Mouse (Mus musculus) MEL (cell line): ENCODE data around the gene Peli1. TPM values are rescaled to one million over a fixed set of nuclear protein-coding genes. Genes with fewer than 3 reads are reported as not detected.

Source experiments
- DNase-seq: peaks from one replicate; pipeline ENCODE4 v3.0.0; 2011; ENCODE audit warnings: low read depth, low spot score
- H3K27ac ChIP-seq: 2 replicates; pipeline ENCODE4 v1.5.1; 2012; ENCODE audit warnings: low read depth, mild to moderate bottlenecking, control low read depth, low read length, moderate library complexity; ENCODE audit not compliant: control insufficient read depth
- H3K27me3 ChIP-seq, 2 experiments: fragments of 150-350 bp in 1 of 2; sonication (generic) in 1 of 2; 2 replicates each; pipeline ENCODE4 v1.6.1; 2012; ENCODE audit warnings: low read length in 2 of 2, mild to moderate bottlenecking in 2 of 2, improper control_type of control experiment in 1 of 2, moderate library complexity in 1 of 2; ENCODE audit not compliant: insufficient read depth in 2 of 2, control insufficient read depth in 1 of 2
- H3K36me3 ChIP-seq, 2 experiments: 2 replicates each; pipeline ENCODE4 v1.6.1; 2012 to 2014; ENCODE audit warnings: low read length in 2 of 2, improper control_type of control experiment in 1 of 2, inconsistent platforms in 1 of 2, mild to moderate bottlenecking in 1 of 2; ENCODE audit not compliant: insufficient read depth in 2 of 2, control insufficient read depth in 1 of 2
- H3K4me1 ChIP-seq, 2 experiments: fragments of 150-350 bp in 1 of 2; sonication (generic) in 1 of 2; 2 replicates each; pipeline ENCODE4 v1.6.1; 2012; ENCODE audit warnings: low read length in 2 of 2, improper control_type of control experiment in 1 of 2, mild to moderate bottlenecking in 1 of 2; ENCODE audit not compliant: insufficient read depth in 2 of 2, control insufficient read depth in 1 of 2
- H3K4me3 ChIP-seq, 2 experiments: fragments of 150-350 bp in 1 of 2; sonication (generic) in 1 of 2; 2 replicates each; pipeline ENCODE4 v1.5.1; 2012; ENCODE audit warnings: low read depth in 2 of 2, low read length in 2 of 2, mild to moderate bottlenecking in 2 of 2, moderate library complexity in 2 of 2, control low read depth in 1 of 2, improper control_type of control experiment in 1 of 2; ENCODE audit not compliant: control insufficient read depth in 1 of 2, insufficient read depth in 1 of 2
- H3K79me2 ChIP-seq: 2 replicates; pipeline ENCODE4 v1.6.1; 2012; ENCODE audit warnings: mild to moderate bottlenecking, low read length, moderate library complexity; ENCODE audit not compliant: control insufficient read depth, poor library complexity, insufficient read depth
- H3K9ac ChIP-seq: 2 replicates; pipeline ENCODE4 v1.6.1; 2012; ENCODE audit warnings: low read depth, mild to moderate bottlenecking, control low read depth, low read length, moderate library complexity; ENCODE audit not compliant: control insufficient read depth, poor library complexity, severe bottlenecking
- H3K9me3 ChIP-seq: fragments of 150-350 bp; sonication (generic); replicated peaks from 2 replicates; pipeline ENCODE4 v1.6.1; 2012; ENCODE audit warnings: mild to moderate bottlenecking, low read length, improper control_type of control experiment, moderate library complexity; ENCODE audit not compliant: insufficient read depth
- BHLHE40 ChIP-seq: IDR thresholded peaks from 2 replicates; pipeline ENCODE4 v1.6.1; 2012; ENCODE audit warnings: low read depth, mild to moderate bottlenecking, inconsistent platforms, low read length, improper control_type of control experiment, borderline replicate concordance
- ELF1 ChIP-seq: IDR thresholded peaks from 2 replicates; pipeline ENCODE4 v1.6.1; 2014; ENCODE audit warnings: low read depth, mild to moderate bottlenecking, inconsistent platforms, low read length, improper control_type of control experiment, moderate library complexity
- EP300 ChIP-seq, 2 experiments: IDR thresholded peaks; 2 replicates each; pipeline ENCODE4 v1.6.1; 2011; ENCODE audit warnings: improper control_type of control experiment in 2 of 2, low read length in 2 of 2, low read depth in 1 of 2, mild to moderate bottlenecking in 1 of 2
- ETS1 ChIP-seq: IDR thresholded peaks from 2 replicates; pipeline ENCODE4 v1.6.1; 2012; ENCODE audit warnings: low read depth, mild to moderate bottlenecking, inconsistent platforms, low read length, improper control_type of control experiment, moderate library complexity
- GABPA ChIP-seq: IDR thresholded peaks from 2 replicates; pipeline ENCODE4 v1.6.1; 2012; ENCODE audit warnings: low read depth, mild to moderate bottlenecking, inconsistent platforms, low read length, improper control_type of control experiment, moderate library complexity
- GATA1 ChIP-seq: IDR thresholded peaks from 2 replicates; pipeline ENCODE4 v1.6.1; 2011; ENCODE audit warnings: low read depth, low read length, improper control_type of control experiment
- HCFC1 ChIP-seq: IDR thresholded peaks from 2 replicates; pipeline ENCODE4 v1.6.1; 2012; ENCODE audit warnings: low read depth, mild to moderate bottlenecking, inconsistent platforms, low read length, improper control_type of control experiment, moderate library complexity
- JUND ChIP-seq: IDR thresholded peaks from 2 replicates; pipeline ENCODE4 v1.6.1; 2011; ENCODE audit warnings: low read depth, mild to moderate bottlenecking, improper control_type of control experiment, low read length
- NELFE ChIP-seq: IDR thresholded peaks from 2 replicates; pipeline ENCODE4 v1.6.1; 2011; ENCODE audit warnings: low read depth, low read length, improper control_type of control experiment
- POLR2AphosphoS5 ChIP-seq: IDR thresholded peaks from 2 replicates; pipeline ENCODE4 v1.6.1; 2012; ENCODE audit warnings: low read depth, borderline replicate concordance, mild to moderate bottlenecking, inconsistent platforms, low read length, moderate library complexity, mixed read lengths
- RAD21 ChIP-seq: IDR thresholded peaks from 2 replicates; pipeline ENCODE4 v1.6.1; 2011; ENCODE audit warnings: mild to moderate bottlenecking, low read depth, low read length, improper control_type of control experiment
- RCOR1 ChIP-seq: IDR thresholded peaks from 2 replicates; pipeline ENCODE4 v1.6.1; 2012; ENCODE audit warnings: low read depth, mild to moderate bottlenecking, inconsistent platforms, low read length, improper control_type of control experiment
- TAL1 ChIP-seq: IDR thresholded peaks from 2 replicates; pipeline ENCODE4 v1.6.1; 2012; ENCODE audit warnings: mild to moderate bottlenecking, inconsistent platforms, low read length, moderate library complexity, mixed read lengths
- TCF12 ChIP-seq: IDR thresholded peaks from 2 replicates; pipeline ENCODE4 v1.6.1; 2014; ENCODE audit warnings: low read depth, mild to moderate bottlenecking, inconsistent platforms, low read length, improper control_type of control experiment, moderate library complexity
- USF1 ChIP-seq: IDR thresholded peaks from 2 replicates; pipeline ENCODE4 v1.6.1; 2014; ENCODE audit warnings: low read depth, mild to moderate bottlenecking, inconsistent platforms, low read length, improper control_type of control experiment, moderate library complexity
- ZKSCAN1 ChIP-seq: IDR thresholded peaks from 2 replicates; pipeline ENCODE4 v1.6.1; 2012; ENCODE audit warnings: low read depth, mild to moderate bottlenecking, inconsistent platforms, low read length, improper control_type of control experiment, moderate library complexity
- ZMIZ1 ChIP-seq: IDR thresholded peaks from 2 replicates; pipeline ENCODE4 v1.6.1; 2012; ENCODE audit warnings: low read depth, mild to moderate bottlenecking, inconsistent platforms, low read length, improper control_type of control experiment, moderate library complexity
- polyA plus RNA-seq, 2 experiments: library from polyadenylated mRNA; stranded (reverse) in 1 of 2; unstranded in 1 of 2; fragments of >175 nt in 1 of 2; fragments of >200 nt in 1 of 2; gene quantifications; 2 replicates each; pipeline versions ENCODE4 v1.2.1 to v1.2.4; 2012; ENCODE audit warnings: low replicate concordance in 2 of 2, low read depth in 1 of 2; ENCODE audit not compliant: insufficient read length in 2 of 2, insufficient read depth in 1 of 2, missing spikeins in 1 of 2
- total RNA-seq: library from RNA; depleted of rRNA; stranded (reverse); fragments of 300-350 nt; gene quantifications from 2 replicates; pipeline ENCODE4 v1.2.3, GENCODE M21; 2012

Peli1 gene
- total and polyA plus RNA-seq, 3 experiments: 7.5 to 11.6 TPM; not detected in 1

GRCm38 (mm10) chr11:21164994-21165560 lies 74.0 kb downstream of the Peli1 start:
- no peak overlapping the region for H3K27ac ChIP-seq
- H3K9me3 ChIP-seq: no peaks in the 10 kb centered on the region
- H3K4me3 ChIP-seq: no peak overlapping the region
- DNase-seq: no peak
- peaks cover 9 to 32% of the 10 kb centered on the region in 2 experiments for H3K4me1 ChIP-seq
- H3K36me3 ChIP-seq: peaks cover 0 to 25% of the 10 kb centered on the region in 2 experiments; a peak in 2 of 4 replicates
- no peak overlapping the region for H3K9ac ChIP-seq
- H3K79me2 ChIP-seq: no peaks in the 10 kb centered on the region
- TF ChIP-seq ZKSCAN1: no peak
- no peak for TF ChIP-seq POLR2AphosphoS5
- TF ChIP-seq USF1: no peak
- H3K27me3 ChIP-seq: no peaks in the 10 kb centered on the region

GRCm38 (mm10) chr11:21166495-21167096 lies 75.5 kb downstream of the Peli1 start:
- Histone ChIP-seq H3K79me2 (no peaks in the 10 kb centered on the region), H3K27me3 (no peaks in the 10 kb centered on the region), H3K4me3 (no peak overlapping the region), H3K36me3 (peaks cover 0 to 27% of the 10 kb centered on the region in 2 experiments; a peak in 2 of 4 replicates)
- DNase-seq: peak; percentile 82
- TF ChIP-seq GATA1 (peak; percentile 86), GABPA (no peak), TCF12 (peak; percentile 90), POLR2AphosphoS5 (no peak), RAD21 (no peak), TAL1 (peak; percentile 81), NELFE (no peak), ETS1 (peak; percentile 75), HCFC1 (no peak), BHLHE40 (no peak), ELF1 (peak; percentile 53; the same call in 1 of the 2 replicates), JUND (no peak), RCOR1 (peak; percentile 72; the same call in 1 of the 2 replicates), ZMIZ1 (no peak), EP300 (IDR thresholded peaks at IDR 0.05; ENCODE audit: low read depth in 1 of 2, low read length in 2 of 2) (peak; percentile 79 to 93)
- TF ChIP-seq, all 39 proteins: peak for 7
- Histone ChIP-seq H3K4me1 (peaks cover 11 to 38% of the 10 kb centered on the region in 2 experiments), H3K27ac (peak overlapping the region; percentile 59), H3K9ac (no peak overlapping the region), H3K9me3 (no peaks in the 10 kb centered on the region)
